13 mouse cellular contexts compared by ENCODE assay signal in genomic region chr6:134647621-134648020, GRCm38 (mm10). TPM values are rescaled to one million over a fixed set of nuclear protein-coding genes. Genes with fewer than 3 reads are reported as not detected.
DNase-seq lines count a peak whose midpoint lies in the region; ATAC-seq and TF ChIP-seq lines count a peak whose summit lies in the region.
"Had no signal": no experiment of that assay in that cellular context is flagged by ENCODE, and none has a peak within 500 bp of the region (broad histone marks: within the 10 kb centered on the region; RNA-seq: fewer than 3 reads in every experiment).

No protein-coding gene starts in this region.

- WGBS in embryonic facial prominence, embryonic 11.5 days, result 17% methylated on average over 5 of the region's 5 CpGs
- WGBS in embryonic facial prominence, embryonic 10.5 days, result 28% methylated on average over 5 of the region's 5 CpGs
- 33% methylated on average over 5 of the region's 5 CpGs for WGBS in lung, adult 2 months
- 25% methylated on average over 5 of the region's 5 CpGs for WGBS in embryonic facial prominence, embryonic 12.5 days
- WGBS in cerebellum, adult 2 months, result 43% methylated on average over 5 of the region's 5 CpGs

- no peak for ATAC-seq in embryonic facial prominence, embryonic 11.5 days (replicated peaks; ENCODE audit: insufficient number of reproducible peaks, low FRiP score, low TSS enrichment, low read depth)
- ATAC-seq in embryonic facial prominence, embryonic 12.5 days (ENCODE audit: insufficient number of reproducible peaks, insufficient read depth, low FRiP score, low TSS enrichment), result 0 out of 2 replicates have a peak, but pooled peaks have one; percentile 56

- H3K9me3 ChIP-seq in embryonic facial prominence, embryonic 11.5 days (replicated peaks; ENCODE audit: control insufficient read depth, low read length), result no peaks in the 10 kb centered on the region
- H3K9me3 ChIP-seq in embryonic facial prominence, embryonic 10.5 days, result no peaks in the 10 kb centered on the region
- H3K9me3 ChIP-seq in embryonic facial prominence, embryonic 12.5 days, result no peaks in the 10 kb centered on the region
- H3K9me3 ChIP-seq: heart, embryonic 15.5 days; limb, embryonic 13.5 days had no signal

- no peak overlapping the region for H3K4me3 ChIP-seq in embryonic facial prominence, embryonic 11.5 days (ENCODE audit: low read depth, low read length)
- H3K4me3 ChIP-seq in embryonic facial prominence, embryonic 10.5 days, result no peak overlapping the region
- H3K4me3 ChIP-seq in lung, adult 2 months (replicated peaks; ENCODE audit: extremely low read depth, low read depth, low read length), result no peak overlapping the region
- no peak overlapping the region for H3K4me3 ChIP-seq in embryonic facial prominence, embryonic 12.5 days
- H3K4me3 ChIP-seq in cerebellum, adult 2 months (replicated peaks; ENCODE audit: insufficient read depth, low read depth, low read length), result no peak overlapping the region
- H3K4me3 ChIP-seq: heart, embryonic 15.5 days; limb, embryonic 13.5 days had no signal

- H3K9ac ChIP-seq in embryonic facial prominence, embryonic 11.5 days (replicated peaks; ENCODE audit: low read length), result no peak overlapping the region
- H3K9ac ChIP-seq in embryonic facial prominence, embryonic 12.5 days, result no peak overlapping the region
- H3K9ac ChIP-seq: heart, embryonic 15.5 days; limb, embryonic 13.5 days had no signal

- no peak for TF ChIP-seq CTCF in lung, adult 2 months (IDR thresholded peaks at IDR 0.05; ENCODE audit: insufficient read depth, low read length)
- no peak for TF ChIP-seq CTCF in cerebellum, adult 2 months (IDR thresholded peaks at IDR 0.05; ENCODE audit: borderline replicate concordance, insufficient read depth, low read depth, low read length)

- peak; percentile 19 for DNase-seq in embryonic facial prominence, embryonic 11.5 days (ENCODE audit: low spot score)
- no peak for DNase-seq in embryonic facial prominence, embryonic 10.5 days (ENCODE audit: low spot score)
- peak; percentile 17 for DNase-seq in lung, postnatal 10 days
- no peak for DNase-seq in lung, adult 2 months
- DNase-seq in retina, embryonic 14.5 days (ENCODE audit: low spot score), result peak; percentile 43
- DNase-seq in kidney, postnatal 14 days, result no peak
- no peak for DNase-seq in cerebellum, adult 2 months
- DNase-seq: B cell, adult 2 months; cerebellum, adult 11-12 months; kidney, adult 9 months had no signal

- H3K27ac ChIP-seq in embryonic facial prominence, embryonic 11.5 days (replicated peaks; ENCODE audit: low read depth, low read length), result no peak overlapping the region
- H3K27ac ChIP-seq in embryonic facial prominence, embryonic 10.5 days (replicated peaks), result no peak overlapping the region
- H3K27ac ChIP-seq in embryonic facial prominence, embryonic 12.5 days, result no peak overlapping the region; the same call in 1 of the 2 replicates
- H3K27ac ChIP-seq in cerebellum, adult 2 months (ENCODE audit: insufficient read depth, low read length), result no peak overlapping the region
- H3K27ac ChIP-seq: heart, embryonic 15.5 days; limb, embryonic 13.5 days had no signal

- no peaks in the 10 kb centered on the region for H3K4me1 ChIP-seq in embryonic facial prominence, embryonic 11.5 days (ENCODE audit: control insufficient read depth, insufficient read depth, low read length)
- H3K4me1 ChIP-seq in embryonic facial prominence, embryonic 10.5 days, result peaks cover 19% of the 10 kb centered on the region
- H3K4me1 ChIP-seq in lung, adult 2 months (ENCODE audit: control insufficient read depth, insufficient read depth, low read length), result no peaks in the 10 kb centered on the region; the same call in 1 of the 2 replicates
- H3K4me1 ChIP-seq in embryonic facial prominence, embryonic 12.5 days, result peaks cover 15% of the 10 kb centered on the region; the same call in 1 of the 2 replicates
- no peaks in the 10 kb centered on the region for H3K4me1 ChIP-seq in cerebellum, adult 2 months (ENCODE audit: control insufficient read depth, insufficient read depth, low read length)

- no peaks in the 10 kb centered on the region for H3K27me3 ChIP-seq in embryonic facial prominence, embryonic 11.5 days (ENCODE audit: control insufficient read depth, insufficient read depth, low read length)
- no peaks in the 10 kb centered on the region for H3K27me3 ChIP-seq in embryonic facial prominence, embryonic 10.5 days (replicated peaks; ENCODE audit: low read depth, poor library complexity, severe bottlenecking)
- H3K27me3 ChIP-seq in embryonic facial prominence, embryonic 12.5 days, result no peaks in the 10 kb centered on the region
- H3K27me3 ChIP-seq in cerebellum, adult 2 months (ENCODE audit: control insufficient read depth, insufficient read depth, low read length), result no peaks in the 10 kb centered on the region
- H3K27me3 ChIP-seq: heart, embryonic 15.5 days; limb, embryonic 13.5 days had no signal

- H3K36me3 ChIP-seq in embryonic facial prominence, embryonic 11.5 days (replicated peaks; ENCODE audit: control insufficient read depth, insufficient read depth, low read depth, low read length), result no peaks in the 10 kb centered on the region
- peaks cover 7% of the 10 kb centered on the region; the same call in 1 of the 2 replicates for H3K36me3 ChIP-seq in embryonic facial prominence, embryonic 10.5 days (replicated peaks)
- no peaks in the 10 kb centered on the region for H3K36me3 ChIP-seq in embryonic facial prominence, embryonic 12.5 days
- H3K36me3 ChIP-seq: heart, embryonic 15.5 days had no signal

- no peak overlapping the region for H3K4me2 ChIP-seq in embryonic facial prominence, embryonic 11.5 days (ENCODE audit: low read depth, low read length)
- no peak overlapping the region for H3K4me2 ChIP-seq in embryonic facial prominence, embryonic 12.5 days (replicated peaks)
- H3K4me2 ChIP-seq: heart, embryonic 15.5 days; limb, embryonic 13.5 days had no signal

- TF ChIP-seq POLR2A in lung, adult 2 months (IDR thresholded peaks at IDR 0.05; ENCODE audit: borderline replicate concordance, extremely low read depth, low read depth, low read length), result no peak
- TF ChIP-seq POLR2A in cerebellum, adult 2 months (IDR thresholded peaks at IDR 0.05; ENCODE audit: borderline replicate concordance, insufficient read depth, low read length), result no peak

RNA-seq across cellular contexts. Expression of gene Borcs5, which starts 8.3 kb away (rescaled TPM):
- 19.6 and 20.9 TPM in 2 replicates for polyA plus RNA-seq in embryonic facial prominence, embryonic 11.5 days (2014; fragmentation: Nextera tagmentation; extraction: Ambion mirVana)
- 17.7 and 18.4 TPM in 2 replicates for polyA plus RNA-seq in embryonic facial prominence, embryonic 10.5 days (2016; fragmentation: Nextera tagmentation; extraction: Ambion mirVana)
- 11.1 and 11.5 TPM in 2 replicates for polyA plus RNA-seq in lung, adult 2 months (2012; rRNA removed)
- polyA plus RNA-seq in embryonic facial prominence, embryonic 12.5 days (2016; fragmentation: Nextera tagmentation; extraction: Ambion mirVana), result 21.1 and 21.9 TPM in 2 replicates
- polyA plus RNA-seq in cerebellum, adult 2 months (2012; rRNA removed), result 38.1 and 39.9 TPM in 2 replicates

RNA-seq across cellular contexts. Expression of gene Mansc1, which starts 15.3 kb away (rescaled TPM):
- 0.39 and 0.68 TPM in 2 replicates for polyA plus RNA-seq in embryonic facial prominence, embryonic 11.5 days (2014; fragmentation: Nextera tagmentation; extraction: Ambion mirVana)
- polyA plus RNA-seq in embryonic facial prominence, embryonic 10.5 days (2016; fragmentation: Nextera tagmentation; extraction: Ambion mirVana), result 0.44 and 0.71 TPM in 2 replicates
- 9.5 and 11.8 TPM in 2 replicates for polyA plus RNA-seq in lung, adult 2 months (2012; rRNA removed)
- 0.75 and 1.2 TPM in 2 replicates for polyA plus RNA-seq in embryonic facial prominence, embryonic 12.5 days (2016; fragmentation: Nextera tagmentation; extraction: Ambion mirVana)
- polyA plus RNA-seq in cerebellum, adult 2 months (2012; rRNA removed), result 8.5 and 9.1 TPM in 2 replicates

Comparison
In these comparisons a context has a peak if more than half of its experiments do, and no peak if none do; other contexts are left out.
1. DNase-seq: peak in embryonic facial prominence, embryonic 11.5 days (single experiment), lung, postnatal 10 days (single experiment) and retina, embryonic 14.5 days (single experiment); none in embryonic facial prominence, embryonic 10.5 days (single experiment), lung, adult 2 months (single experiment), kidney, postnatal 14 days (single experiment) and cerebellum, adult 2 months (0 of 2).